Mouse (Mus musculus) embryonic fibroblast, embryonic 13.5 days (primary cell): ENCODE results near the gene Tas2r107. TPM values are rescaled to one million over a fixed set of nuclear protein-coding genes. Genes with fewer than 3 reads are reported as not detected.
"Not testable (repeated sequence)": the region's sequence is repeated elsewhere in the genome, so short reads cannot be mapped to it uniquely, and the experiment has no call there.

Experiments
- H3K27ac ChIP-seq: 2 replicates; pipeline ENCODE4 v1.5.1; 2012; ENCODE audit warnings: low read length, control low read depth, inconsistent platforms; ENCODE audit not compliant: insufficient read depth
- H3K4me1 ChIP-seq: 2 replicates; pipeline ENCODE4 v1.6.1; 2011; ENCODE audit warnings: low read length; ENCODE audit not compliant: control insufficient read depth, insufficient read depth
- H3K4me3 ChIP-seq: 2 replicates; pipeline ENCODE4 v1.5.1; 2011; ENCODE audit warnings: mild to moderate bottlenecking, control low read depth, low read length; ENCODE audit not compliant: insufficient read depth
- CTCF ChIP-seq: IDR thresholded peaks from 2 replicates; pipeline ENCODE4 v1.5.1; 2011; ENCODE audit warnings: mild to moderate bottlenecking, control low read depth, low read length, moderate library complexity, borderline replicate concordance; ENCODE audit not compliant: insufficient read depth
- POLR2A ChIP-seq: IDR thresholded peaks from 2 replicates; pipeline ENCODE4 v1.6.1; 2011; ENCODE audit warnings: low read depth, mild to moderate bottlenecking, control low read depth, low read length, moderate library complexity
- polyA plus RNA-seq: library from polyadenylated mRNA; stranded (reverse); fragments of >200 nt; gene quantifications from 2 replicates; pipeline ENCODE4 v1.2.4, GENCODE M21; 2011; ENCODE audit warnings: low read depth; ENCODE audit not compliant: missing spikeins, insufficient read length

Tas2r107 gene
- not detected in 2 replicates for polyA plus RNA-seq

DNA sequence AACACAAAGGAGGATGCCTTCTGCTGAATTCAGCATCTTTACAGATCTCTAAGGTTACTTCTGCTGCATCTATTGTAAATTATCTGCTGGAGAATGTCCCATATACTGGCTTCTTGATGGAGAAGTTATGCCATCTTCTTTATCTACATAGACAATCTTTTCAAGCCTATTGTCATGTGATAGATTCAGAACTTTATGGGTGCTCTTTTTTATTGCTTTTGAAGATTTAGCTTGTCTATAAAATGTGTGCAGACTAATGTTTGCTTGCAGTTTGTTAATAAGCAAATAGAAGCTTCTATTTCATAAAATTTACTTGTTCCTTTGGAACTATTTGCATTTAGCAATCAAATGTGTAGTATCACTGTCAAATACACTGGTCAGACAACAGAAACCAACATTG is at the start of gene Tas2r107:
Gene Tas2r107, minus strand, starts transcription at position 101 of the 400 bp plus-strand sequence.
- no peak within 1 kb of the TSS for H3K27ac ChIP-seq
- TF ChIP-seq CTCF: no peak
- no peak for TF ChIP-seq POLR2A

GRCm38 (mm10) chr6:131689963-131690362 is 30.0 kb upstream of the Tas2r107 start, which contains the start of gene Tas2r114:
TSS of gene Tas2r114 (minus strand) at chr6:131690063.
- Histone ChIP-seq H3K4me3 (no peak within 1 kb of the TSS), H3K27ac (no peak within 1 kb of the TSS), H3K4me1 (no peaks in the 10 kb centered on the region)
- no peak for TF ChIP-seq CTCF
- TF ChIP-seq POLR2A: no peak

More for the DNA sequence above, at the start of gene Tas2r107:
- H3K4me3 ChIP-seq: no peak within 1 kb of the TSS
- no peaks in the 10 kb centered on the region for H3K4me1 ChIP-seq

DNA sequence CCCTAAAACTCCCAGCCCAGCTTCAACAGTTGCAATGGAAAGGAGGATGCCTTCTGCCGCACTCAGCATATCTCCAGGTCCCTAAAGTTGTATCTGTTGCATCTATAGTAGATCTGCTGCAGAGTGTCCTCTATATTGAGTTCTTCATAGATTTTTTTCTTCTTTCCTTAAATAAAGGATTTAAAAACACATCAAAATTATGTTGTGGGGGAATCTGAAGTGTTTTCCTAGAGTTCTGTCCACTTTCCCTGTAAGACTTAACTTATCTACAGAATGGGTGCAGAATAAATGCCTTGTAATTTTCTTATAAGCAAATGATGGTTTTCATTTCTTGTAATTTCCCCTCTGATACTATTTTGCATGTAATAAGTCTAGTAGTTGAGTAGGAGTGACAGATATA is 27.4 kb upstream of the Tas2r107 start, which contains the start of gene Tas2r105:
Gene Tas2r105, minus strand, starts transcription at position 101 of the 400 bp plus-strand sequence.
- no peaks in the 10 kb centered on the region for H3K4me1 ChIP-seq
- TF ChIP-seq POLR2A (no peak), CTCF (no peak)
- H3K27ac ChIP-seq: no peak within 1 kb of the TSS
- H3K4me3 ChIP-seq: no peak within 1 kb of the TSS

DNA sequence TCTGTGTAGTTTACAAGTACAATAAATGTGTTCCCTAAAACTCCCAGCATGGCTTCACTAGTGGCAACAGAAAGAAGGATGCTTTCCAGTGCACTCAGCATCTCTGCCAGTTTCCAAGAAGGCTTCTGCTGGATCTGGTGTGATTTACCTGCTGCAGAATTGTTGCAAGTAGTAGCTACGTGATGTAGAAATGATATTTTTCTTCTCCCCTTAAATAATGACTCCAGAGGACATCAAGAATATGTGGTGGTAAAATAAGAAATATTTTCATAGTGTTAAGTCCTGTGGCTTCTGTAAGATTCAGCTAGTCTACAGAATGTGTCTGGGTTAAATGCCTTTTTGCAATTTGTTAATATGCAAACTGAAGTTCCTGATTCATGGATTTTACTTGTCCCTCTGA is 25.7 kb upstream of the Tas2r107 start, which contains the start of gene Tas2r104:
Gene Tas2r104, minus strand, starts transcription at position 101 of the 400 bp plus-strand sequence.
- no peak within 1 kb of the TSS for H3K27ac ChIP-seq
- H3K4me1 ChIP-seq: no peaks in the 10 kb centered on the region
- no peak for TF ChIP-seq POLR2A
- no peak for TF ChIP-seq CTCF
- no peak within 1 kb of the TSS for H3K4me3 ChIP-seq

GRCm38 (mm10) chr6:131678786-131679185 is 18.8 kb upstream of the Tas2r107 start, which contains the start of gene Tas2r106:
TSS of gene Tas2r106 (minus strand) at chr6:131678886.
- no peak within 1 kb of the TSS for H3K4me3 ChIP-seq
- TF ChIP-seq CTCF (no peak), POLR2A (no peak)

GRCm38 (mm10) chr6:131630812-131631211 is 29.1 kb downstream of the Tas2r107 start, which contains the start of gene Tas2r130:
TSS of gene Tas2r130 (minus strand) at chr6:131630912.
- TF ChIP-seq POLR2A: no peak
- TF ChIP-seq CTCF: no peak
- H3K4me1 ChIP-seq: no peaks in the 10 kb centered on the region
- H3K4me3 ChIP-seq: no peak within 1 kb of the TSS
- no peak within 1 kb of the TSS for H3K27ac ChIP-seq

More at GRCm38 (mm10) chr6:131678786-131679185, 18.8 kb upstream of the Tas2r107 start, which contains the start of gene Tas2r106:
- Histone ChIP-seq H3K27ac (no peak within 1 kb of the TSS), H3K4me1 (no peaks in the 10 kb centered on the region)

GRCm38 (mm10) chr6:131609956-131610355 is 50.0 kb downstream of the Tas2r107 start:
- H3K27ac ChIP-seq, H3K4me1 ChIP-seq, H3K4me3 ChIP-seq: not testable (repeated sequence)

Other genes with a start within 250 kb of the Tas2r107 start
- gene 5430401F13Rik, start 173.7 kb downstream of the Tas2r107 start, polyA plus RNA-seq: not detected in 2 replicates
- gene Gm6619, start 173.7 kb downstream of the Tas2r107 start, polyA plus RNA-seq: not detected in 2 replicates
- not detected in 2 replicates for gene Tas2r130, start 29.2 kb downstream of the Tas2r107 start, polyA plus RNA-seq
- gene Tas2r106, start 18.7 kb upstream of the Tas2r107 start, polyA plus RNA-seq: not detected in 2 replicates
- gene Tas2r104, start 25.6 kb upstream of the Tas2r107 start, polyA plus RNA-seq: not detected in 2 replicates
- not detected in 2 replicates for gene Tas2r105, start 27.3 kb upstream of the Tas2r107 start, polyA plus RNA-seq
- not detected in 2 replicates for gene Tas2r114, start 29.9 kb upstream of the Tas2r107 start, polyA plus RNA-seq